Mouse (Mus musculus) spleen, adult 2 months (tissue): Measurements from ENCODE around the gene Pcdh18. TPM values are rescaled to one million over a fixed set of nuclear protein-coding genes. Genes with fewer than 3 reads are reported as not detected.

Source experiments
- DNase-seq, 2 experiments: peaks; one replicate each; pipeline versions ENCODE4 v3.0.0 to v3.0.0-alpha.2; 2012 to 2021; ENCODE audit warnings: low spot score in 2 of 2, low read depth in 1 of 2
- H3K27ac ChIP-seq: fragments of 200-500 bp; 2 replicates; pipeline ENCODE4 v1.5.1; 2012; ENCODE audit warnings: low read length, inconsistent platforms; ENCODE audit not compliant: insufficient read depth
- H3K27me3 ChIP-seq: fragments of 200-500 bp; 2 replicates; pipeline ENCODE4 v1.6.1; 2012; ENCODE audit warnings: mild to moderate bottlenecking, moderate library complexity, low read length, inconsistent platforms; ENCODE audit not compliant: control insufficient read depth, insufficient read depth
- H3K36me3 ChIP-seq: fragments of 200-500 bp; 2 replicates; pipeline ENCODE4 v1.6.1; 2012; ENCODE audit warnings: mild to moderate bottlenecking, low read length, inconsistent platforms; ENCODE audit not compliant: control insufficient read depth, insufficient read depth
- H3K4me1 ChIP-seq: fragments of 200-500 bp; 2 replicates; pipeline ENCODE4 v1.6.1; 2011; ENCODE audit warnings: inconsistent platforms; ENCODE audit not compliant: control insufficient read depth, insufficient read depth, insufficient read length
- H3K4me3 ChIP-seq: fragments of 200-500 bp; 2 replicates; pipeline ENCODE4 v1.5.1; 2011; ENCODE audit warnings: mild to moderate bottlenecking, inconsistent platforms; ENCODE audit not compliant: insufficient read depth, insufficient read length; ENCODE audit errors: extremely low read depth
- CTCF ChIP-seq: fragments of 200-500 bp; IDR thresholded peaks from 2 replicates; pipeline ENCODE4 v1.5.1; 2011; ENCODE audit warnings: mild to moderate bottlenecking, inconsistent platforms; ENCODE audit not compliant: insufficient read depth, insufficient read length, insufficient replicate concordance; ENCODE audit errors: extremely low read depth
- POLR2A ChIP-seq: fragments of 200-500 bp; IDR thresholded peaks from 2 replicates; pipeline ENCODE4 v1.6.1; 2011; ENCODE audit warnings: low read depth, low read length, inconsistent platforms
- WGBS: fragments of 180-500 bp; shearing (Covaris S2); methylation state at CpG from one replicate; pipeline ENCODE4 v1.1.7; 2018; 5-methylcytosine and 5-hydroxymethylcytosine counted together
- polyA plus RNA-seq: library from polyadenylated mRNA; depleted of rRNA; stranded (reverse); fragments of >200 nt; gene quantifications from 2 replicates; pipeline ENCODE4 v1.2.3, GENCODE M21; 2012; rRNA removed

Gene Pcdh18
- 2.7 and 2.8 TPM in 2 replicates for polyA plus RNA-seq

- H3K4me1 ChIP-seq, result no peaks in the 10 kb centered on the region
- H3K27ac ChIP-seq, result peak within 1 kb of the TSS; percentile 35; the same call in 1 of the 2 replicates
- 3% methylated on average over 43 of the region's 43 CpGs for whole genome bisulfite sequencing
- H3K36me3 ChIP-seq, result no peaks in the 10 kb centered on the region
- TF ChIP-seq CTCF (no peak), POLR2A (no peak)
- DNase-seq, result no peak
- peak within 1 kb of the TSS; percentile 28; the same call in 1 of the 2 replicates for H3K4me3 ChIP-seq
- H3K27me3 ChIP-seq, result no peaks in the 10 kb centered on the region
Measured at GRCm38 (mm10) chr3:49756870-49757625, at the start of gene Pcdh18. TSS of gene Pcdh18 (minus strand) at chr3:49757325.

GRCm38 (mm10) chr3:49806823-49807222 is 49.7 kb upstream of the Pcdh18 start:
- no peak overlapping the region for H3K27ac ChIP-seq
- no peak for DNase-seq
- no peaks in the 10 kb centered on the region for H3K36me3 ChIP-seq
- TF ChIP-seq CTCF (no peak), POLR2A (no peak)
- H3K4me1 ChIP-seq, result no peaks in the 10 kb centered on the region
- 60% methylated on average over 2 of the region's 2 CpGs for whole genome bisulfite sequencing
- no peak overlapping the region for H3K4me3 ChIP-seq
- H3K27me3 ChIP-seq, result no peaks in the 10 kb centered on the region

GRCm38 (mm10) chr3:49805511-49805910 is 48.4 kb upstream of the Pcdh18 start:
- Histone ChIP-seq H3K4me1 (no peaks in the 10 kb centered on the region), H3K36me3 (no peaks in the 10 kb centered on the region), H3K27ac (no peak overlapping the region), H3K4me3 (no peak overlapping the region), H3K27me3 (no peaks in the 10 kb centered on the region)
- no peak for DNase-seq
- TF ChIP-seq CTCF (no peak), POLR2A (no peak)
- 83% methylated on average over 1 of the region's 1 CpGs for WGBS

- WGBS, result 70% methylated on average over 2 of the region's 2 CpGs
- no peak for TF ChIP-seq POLR2A
- TF ChIP-seq CTCF, result no peak
- no peaks in the 10 kb centered on the region for H3K4me1 ChIP-seq
- no peak overlapping the region for H3K27ac ChIP-seq
- no peak overlapping the region for H3K4me3 ChIP-seq
- H3K27me3 ChIP-seq, result no peaks in the 10 kb centered on the region
- no peak for DNase-seq
- H3K36me3 ChIP-seq, result no peaks in the 10 kb centered on the region
Measured at GRCm38 (mm10) chr3:49788296-49788695, 31.2 kb upstream of the Pcdh18 start.

GRCm38 (mm10) chr3:49787719-49788118 is 30.6 kb upstream of the Pcdh18 start:
- TF ChIP-seq POLR2A (no peak), CTCF (no peak)
- H3K4me1 ChIP-seq, result no peaks in the 10 kb centered on the region
- no peaks in the 10 kb centered on the region for H3K27me3 ChIP-seq
- H3K27ac ChIP-seq, result no peak overlapping the region
- WGBS, result 77% methylated on average over 4 of the region's 4 CpGs
- no peaks in the 10 kb centered on the region for H3K36me3 ChIP-seq
- H3K4me3 ChIP-seq, result no peak overlapping the region
- no peak for DNase-seq

- Histone ChIP-seq H3K27ac (no peak overlapping the region), H3K4me3 (no peak overlapping the region), H3K36me3 (no peaks in the 10 kb centered on the region), H3K4me1 (no peaks in the 10 kb centered on the region), H3K27me3 (no peaks in the 10 kb centered on the region)
- no peak for DNase-seq
- TF ChIP-seq CTCF (no peak), POLR2A (no peak)
- WGBS, result 52% methylated on average over 3 of the region's 3 CpGs
Measured at GRCm38 (mm10) chr3:49768992-49769738, 12.0 kb upstream of the Pcdh18 start.
